Mouse (Mus musculus) cerebellum, adult 9-10 months (tissue): ENCODE data around the gene Nae1.
"Not testable (repeated sequence)": the region's sequence is repeated elsewhere in the genome, so short reads cannot be mapped to it uniquely, and the experiment has no call there.

Experiments
- DNase-seq: peaks from one replicate; pipeline ENCODE4 v3.0.0; 2022

Nae1 gene

GRCm38 (mm10) chr8:104533971-104534778 is at the start of gene Nae1, which contains the start of gene Car7:
Gene Nae1 (minus strand): TSS chr8:104534637.
Gene Car7 (plus strand): TSS chr8:104534689.
- peak; percentile 95 for DNase-seq

- not testable (repeated sequence) for DNase-seq
Observed at GRCm38 (mm10) chr8:104577606-104578005, 43.2 kb upstream of the Nae1 start.

- no peak for DNase-seq
Observed at GRCm38 (mm10) chr8:104576820-104577219, 42.4 kb upstream of the Nae1 start.

- DNase-seq: peak; percentile 89
Observed at GRCm38 (mm10) chr8:104570436-104571343, 36.3 kb upstream of the Nae1 start.

DNA sequence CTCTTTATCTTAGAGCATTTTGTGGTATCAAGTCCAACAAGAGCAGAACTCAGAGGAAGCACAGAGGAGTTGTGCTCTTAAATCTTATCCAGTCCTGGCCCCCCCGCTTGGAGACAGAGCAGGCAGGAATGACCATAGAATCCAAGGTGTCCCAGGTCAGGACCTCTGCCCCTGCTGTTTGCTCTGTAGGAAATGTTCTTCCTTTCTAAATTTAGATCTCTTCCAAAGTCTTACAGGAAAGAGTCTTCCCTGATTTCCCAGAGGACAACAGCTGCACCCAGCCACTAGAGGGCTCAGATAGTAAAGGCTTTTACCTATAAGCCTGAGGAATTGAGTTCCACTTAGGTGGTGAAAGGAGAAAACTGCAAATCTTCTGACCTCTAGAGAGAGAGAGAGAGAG is 35.1 kb upstream of the Nae1 start:
- DNase-seq: no peak

GRCm38 (mm10) chr8:104565457-104565798 is 31.0 kb upstream of the Nae1 start:
- no peak for DNase-seq

DNA sequence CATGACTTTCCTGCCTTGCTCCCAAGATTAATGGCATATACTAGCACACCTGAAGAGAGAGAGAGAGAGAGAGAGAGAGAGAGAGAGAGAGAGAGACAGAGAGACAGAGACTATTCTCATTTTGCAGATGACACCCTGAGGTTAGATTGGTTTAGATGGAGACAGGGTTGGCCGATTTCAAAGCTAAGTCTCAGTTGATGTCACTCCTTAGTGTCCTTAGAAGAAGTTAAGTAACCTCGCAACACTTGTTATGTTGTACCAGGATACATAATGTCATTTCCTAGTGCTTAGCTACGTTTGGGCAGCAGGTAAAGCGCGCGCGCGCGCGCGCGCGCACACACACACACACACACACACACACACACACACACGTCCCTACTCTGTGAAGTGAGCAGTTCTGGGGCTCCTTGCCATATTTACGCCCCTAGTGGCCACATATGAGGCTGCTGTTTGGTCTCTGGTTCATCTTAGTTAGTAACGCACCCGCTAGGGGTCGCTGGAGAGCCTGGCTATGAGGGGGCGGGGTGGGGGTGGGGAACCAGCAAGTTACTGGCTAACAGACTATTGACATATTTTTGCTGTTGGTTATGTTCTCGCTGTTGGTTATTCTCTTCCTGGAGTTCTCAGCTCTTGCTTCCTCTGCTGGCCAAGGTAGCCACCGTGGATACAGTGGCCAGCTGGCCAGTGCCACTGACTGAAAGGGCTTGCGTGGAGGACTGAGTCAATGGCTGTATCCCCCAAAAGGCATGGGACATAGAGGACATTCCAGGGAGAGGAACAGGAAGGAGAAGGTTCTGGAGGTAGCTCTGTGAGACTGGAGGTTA is 30.4 kb upstream of the Nae1 start:
- peak; percentile 93 for DNase-seq

DNA sequence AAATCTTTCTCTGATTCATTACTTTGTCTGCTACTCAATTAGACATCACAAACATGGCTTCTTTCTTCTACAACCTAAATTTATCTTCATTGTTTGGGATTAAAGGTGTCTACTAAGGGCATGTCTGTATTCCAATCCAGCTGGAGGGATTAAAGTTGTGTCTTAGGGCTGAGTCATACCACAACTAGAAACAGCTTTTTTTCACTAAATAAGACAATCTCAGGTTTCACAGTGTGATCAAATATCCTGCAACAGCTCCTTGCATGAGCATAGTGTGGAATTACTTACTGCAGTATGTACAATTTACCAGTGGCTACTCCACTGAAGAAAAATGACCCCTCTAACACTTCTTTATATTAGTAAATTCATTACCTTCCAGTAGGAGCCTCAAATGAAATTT is 26.3 kb upstream of the Nae1 start:
- DNase-seq: no peak

DNA sequence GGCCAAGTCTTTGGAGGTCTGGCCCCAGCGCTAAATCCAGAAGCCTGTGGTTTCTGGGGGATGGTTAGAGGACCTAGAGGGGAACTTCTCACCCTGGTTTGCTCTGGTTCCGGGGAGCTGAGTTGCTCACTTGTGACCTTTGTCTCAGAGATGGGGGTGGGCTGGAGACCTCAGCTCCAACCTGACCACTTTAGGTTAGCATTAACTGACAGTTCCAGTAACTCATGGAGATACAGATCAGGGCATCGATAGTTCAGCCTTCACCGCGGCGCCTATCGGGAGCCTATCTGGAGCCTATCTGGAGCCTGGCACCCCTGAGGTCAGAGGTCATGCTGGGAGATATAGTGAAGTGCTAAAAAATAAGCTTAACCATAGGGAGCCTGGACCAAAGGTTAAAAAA is 22.8 kb upstream of the Nae1 start:
- DNase-seq: no peak

DNA sequence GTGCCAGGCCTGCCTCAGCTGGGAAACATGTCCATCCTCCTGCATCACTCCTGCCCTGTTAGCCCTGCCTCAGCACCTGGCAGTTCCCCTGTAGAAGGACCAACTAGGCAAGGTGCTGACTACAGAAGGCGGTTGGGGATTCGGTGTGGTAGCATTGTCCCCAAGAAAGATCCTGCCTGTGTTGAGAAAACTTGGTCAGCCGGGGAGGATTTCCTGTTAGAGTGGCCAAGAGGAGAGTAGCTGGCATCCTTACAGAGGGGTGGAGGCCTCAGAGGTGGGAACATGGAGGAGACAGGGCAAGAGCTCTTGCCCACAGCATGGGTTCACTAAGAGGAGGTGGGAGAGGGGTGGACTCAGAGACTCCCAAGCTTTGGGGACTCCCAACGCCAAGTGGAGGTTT is 20.8 kb upstream of the Nae1 start:
- no peak for DNase-seq

DNA sequence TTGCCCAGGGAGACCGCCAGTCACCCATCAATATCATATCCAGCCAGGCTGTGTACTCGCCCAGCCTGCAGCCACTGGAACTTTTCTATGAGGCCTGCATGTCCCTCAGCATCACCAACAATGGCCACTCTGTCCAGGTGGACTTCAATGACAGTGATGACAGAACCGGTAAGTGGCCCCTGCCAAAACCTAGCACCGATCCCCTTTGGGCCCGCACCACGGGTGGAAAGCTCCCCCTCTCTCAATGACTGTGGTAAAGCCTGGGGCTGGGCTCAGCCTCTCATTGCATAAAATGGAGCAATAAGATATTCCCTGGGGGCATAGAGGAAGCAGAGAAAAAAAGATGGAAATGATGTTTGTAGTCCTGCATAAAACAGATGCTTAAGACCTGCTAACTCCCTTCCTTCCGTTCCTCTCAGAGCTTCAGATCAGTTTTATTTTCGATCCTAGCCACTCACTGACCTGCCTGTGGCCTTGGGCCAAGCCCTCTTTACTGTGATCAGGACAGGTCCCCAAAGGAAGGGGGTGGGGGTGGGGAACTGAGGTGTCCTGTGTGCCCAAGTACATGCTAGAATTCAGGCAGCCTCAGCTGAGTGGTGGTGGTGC is 9.1 kb upstream of the Nae1 start:
- DNase-seq: no peak

DNA sequence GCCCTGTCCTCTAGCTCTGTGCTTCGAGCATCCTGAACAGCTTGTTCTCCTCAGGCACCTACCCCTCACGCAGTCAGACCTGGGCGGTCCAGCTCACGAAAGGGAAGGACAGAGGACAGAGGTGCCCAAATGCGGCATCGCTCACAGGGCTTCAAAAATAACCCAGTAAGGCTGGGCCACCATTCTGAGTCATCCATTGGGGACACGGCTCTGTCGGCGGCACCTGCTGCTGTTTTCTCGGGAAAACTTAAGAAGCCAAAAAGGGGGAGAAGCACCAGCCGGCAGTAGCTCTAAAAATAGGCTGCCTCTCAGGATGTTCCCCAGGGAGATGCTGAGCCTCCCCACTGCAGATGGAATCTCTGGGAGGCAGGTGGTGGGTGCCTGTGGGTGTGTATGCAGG is 7.7 kb upstream of the Nae1 start:
- DNase-seq: peak; percentile 55

DNA sequence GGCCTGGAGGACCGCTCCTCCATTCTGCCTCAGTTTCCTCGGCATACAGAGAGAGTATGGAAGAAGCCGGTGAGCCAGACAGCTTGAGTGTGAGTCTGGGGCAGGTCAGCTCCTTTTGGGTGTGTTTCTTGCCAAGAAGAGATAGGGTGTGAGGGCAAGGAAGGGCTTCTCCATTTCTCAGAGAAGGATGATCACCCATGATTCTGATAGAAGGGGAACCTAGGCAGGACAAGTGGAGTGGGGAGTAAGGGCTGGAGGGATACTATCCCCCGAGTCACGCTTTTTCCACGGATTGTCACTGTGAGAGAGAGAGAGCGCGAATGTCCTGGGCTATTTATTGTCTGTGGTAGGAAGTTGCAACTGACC is 7.1 kb upstream of the Nae1 start:
- no peak for DNase-seq

DNA sequence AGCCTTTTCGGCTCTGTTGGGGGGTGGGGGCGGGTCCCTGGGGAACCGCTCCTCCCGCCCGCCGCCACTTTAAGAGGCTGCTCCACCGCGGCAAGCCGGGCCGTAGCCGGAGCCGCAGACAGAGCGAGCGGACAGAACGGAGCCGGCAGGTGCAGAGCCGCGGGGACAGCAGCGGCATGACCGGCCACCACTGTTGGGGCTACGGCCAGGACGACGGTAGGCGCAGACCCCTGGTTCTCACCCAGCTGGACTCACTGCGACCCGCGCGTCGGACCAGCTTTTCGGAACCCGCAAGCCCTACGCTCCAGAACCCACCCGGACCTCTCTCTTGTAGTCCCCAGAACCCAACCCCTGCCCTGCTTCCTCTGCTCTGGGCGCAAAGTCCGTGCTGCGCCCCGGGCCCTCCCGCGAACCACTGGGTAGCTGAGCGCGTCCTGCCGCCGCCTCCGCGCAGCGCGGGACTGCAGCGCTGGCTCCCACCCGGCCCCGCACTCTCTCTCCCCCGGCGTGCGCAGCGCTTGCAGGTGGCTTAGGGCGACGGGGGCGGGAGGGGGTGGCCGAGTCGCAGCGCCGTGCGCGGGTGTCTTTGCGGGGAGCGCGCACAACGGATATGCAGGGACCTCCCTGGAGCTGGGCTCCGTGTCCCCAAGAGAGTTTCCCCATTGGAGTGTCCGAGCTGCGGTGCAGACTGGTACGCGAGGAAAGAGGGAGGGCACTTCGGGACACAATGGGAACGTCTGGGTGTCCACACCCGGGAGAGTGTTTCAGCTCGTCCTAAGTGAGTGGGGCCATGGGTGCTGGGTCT is 6.5 kb upstream of the Nae1 start:
- peak; percentile 62 for DNase-seq

GRCm38 (mm10) chr8:104540238-104540637 is 5.8 kb upstream of the Nae1 start:
- DNase-seq: no peak

DNA sequence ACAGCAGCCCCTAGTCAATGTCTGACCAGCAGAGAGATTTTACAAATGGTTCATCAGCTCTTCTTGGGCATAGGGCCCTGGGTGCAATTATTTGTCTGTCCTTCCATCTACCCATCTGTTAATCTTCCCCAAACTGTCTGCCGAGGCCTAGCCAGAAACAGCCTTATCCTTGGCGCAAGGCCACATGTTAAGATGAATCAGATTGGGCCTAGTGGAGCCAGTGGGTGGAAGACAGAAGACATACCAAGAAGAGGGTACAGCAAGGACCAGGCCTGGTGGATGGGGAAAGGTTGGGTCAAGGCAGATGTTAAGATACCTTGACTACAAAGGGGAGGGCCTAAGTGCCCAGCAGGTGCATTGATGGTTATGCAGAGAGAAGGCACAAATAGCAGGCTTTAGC is 5.1 kb upstream of the Nae1 start:
- peak; percentile 66 for DNase-seq

GRCm38 (mm10) chr8:104538896-104539295 is 4.5 kb upstream of the Nae1 start:
- no peak for DNase-seq

- DNase-seq: no peak
Observed at GRCm38 (mm10) chr8:104536028-104536427, 1.6 kb upstream of the Nae1 start.

GRCm38 (mm10) chr8:104535378-104535777 is 941 bp upstream of the Nae1 start:
- DNase-seq: peak; percentile 59

DNA sequence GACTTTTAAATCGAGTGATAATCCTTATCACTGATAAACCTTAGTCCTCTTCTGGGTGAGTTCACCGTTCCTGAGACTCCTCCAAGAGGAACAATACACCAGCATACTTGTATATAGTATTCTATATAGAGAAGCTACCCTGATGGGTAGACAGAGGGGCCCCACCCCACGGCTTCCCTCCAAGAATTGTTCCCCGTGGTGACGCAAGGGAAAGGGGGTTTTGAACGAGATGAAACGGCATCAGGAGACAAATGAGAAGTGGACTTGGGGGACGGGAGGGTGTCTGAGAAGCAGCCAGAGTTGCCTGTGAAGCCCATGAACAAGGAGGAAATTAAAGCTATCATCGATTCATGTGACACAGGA is 323 bp upstream of the Nae1 start:
- no peak for DNase-seq

DNA sequence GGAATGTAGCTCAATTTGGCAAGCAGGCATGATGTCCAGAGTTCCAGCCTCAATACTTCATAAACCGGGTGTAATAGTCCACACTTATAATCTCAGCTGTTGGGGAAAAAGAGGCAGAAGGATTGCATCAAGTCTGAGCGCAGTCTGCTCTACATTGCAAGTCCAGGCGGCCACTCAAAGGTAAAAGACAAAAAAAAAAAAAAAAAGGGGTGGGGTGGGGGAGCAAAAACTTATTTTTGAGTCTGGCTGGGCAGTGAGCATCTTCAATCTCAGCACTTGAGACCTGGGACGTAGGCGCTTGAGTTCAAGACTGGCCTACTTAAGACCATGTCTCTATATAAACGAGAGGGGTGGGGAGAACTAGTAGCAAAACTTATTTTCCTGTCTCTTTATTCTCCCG is 886 bp downstream of the Nae1 start:
- DNase-seq: peak; percentile 28

GRCm38 (mm10) chr8:104529671-104530070 is 4.8 kb downstream of the Nae1 start:
- peak; percentile 88 for DNase-seq
